Mouse (Mus musculus): Measurements from ENCODE around the gene Nrsn2. TPM values are rescaled to one million over a fixed set of nuclear protein-coding genes. Genes with fewer than 3 reads are reported as not detected.
A peak's percentile ranks its signal among the peaks of the same experiment; 100 is the strongest.

The Nrsn2 gene
- polyA plus RNA-seq (2017; shearing (Covaris generic)), result not detected

DNA sequence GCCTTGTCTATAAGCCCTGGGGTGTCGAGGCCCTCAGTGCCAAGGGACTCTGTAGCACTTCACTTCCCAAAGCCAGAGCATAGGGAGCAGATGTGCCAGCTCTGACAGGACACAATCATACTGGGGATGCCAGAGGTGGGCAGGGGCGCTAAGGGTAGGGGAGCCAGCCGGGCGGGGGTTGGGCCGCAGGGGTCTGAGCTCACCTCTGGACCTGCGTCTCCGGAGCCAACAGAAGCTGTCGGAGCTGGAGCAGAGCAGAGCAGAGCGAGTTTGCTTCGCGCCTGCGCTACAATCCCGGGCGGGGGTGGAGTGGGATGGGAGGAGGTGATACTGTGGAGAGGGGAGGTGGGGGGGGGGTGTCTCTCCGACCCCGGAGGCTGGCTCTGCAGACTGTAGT, at the start of gene Nrsn2:
Gene Nrsn2, minus strand, starts transcription at position 294 of the 397 bp plus-strand sequence.
- ATAC-seq, result no peak

DNA sequence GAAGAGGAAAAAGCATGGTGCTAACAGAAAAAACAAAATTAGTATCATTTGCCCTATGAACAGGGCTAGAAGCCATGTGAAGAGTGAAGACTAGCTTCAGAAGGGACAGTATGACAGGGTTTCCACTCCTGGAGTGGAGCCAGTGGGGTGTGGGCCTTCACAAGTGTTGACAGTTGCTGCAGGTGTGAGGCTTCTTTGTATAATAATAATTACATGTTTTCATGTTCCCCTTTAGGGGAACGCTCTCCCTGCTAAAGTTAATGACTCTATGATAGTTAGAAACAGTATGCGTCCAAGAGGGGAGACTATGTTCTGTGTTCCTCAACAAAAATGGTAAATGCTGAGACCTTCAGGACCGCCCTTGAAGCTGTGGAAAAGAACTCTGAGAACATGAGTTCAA, 39.3 kb upstream of the Nrsn2 start:
- no peak for ATAC-seq

DNA sequence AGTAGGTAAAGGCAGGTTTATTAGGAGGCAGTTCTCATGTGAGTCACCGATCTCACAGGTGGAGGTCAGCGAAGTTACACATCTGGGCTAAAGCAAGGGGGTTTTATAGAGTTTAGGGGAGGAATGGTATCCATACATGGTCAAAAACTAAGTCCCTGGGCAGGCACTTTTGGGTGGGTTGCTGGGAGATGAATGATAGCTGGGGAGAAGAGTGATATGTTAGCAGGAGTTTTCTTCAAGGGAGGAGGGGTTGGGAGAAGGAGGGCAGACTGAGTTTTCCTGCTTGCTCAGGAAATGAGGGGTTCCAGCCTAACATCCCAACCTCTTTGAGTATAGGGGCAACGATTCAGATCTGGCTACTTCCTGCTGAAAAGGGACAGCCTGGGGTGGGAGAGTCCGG, 38.8 kb upstream of the Nrsn2 start, which contains the start of gene 6820408C15Rik:
Gene 6820408C15Rik, plus strand, starts transcription at position 301 of the 400 bp plus-strand sequence.
- ATAC-seq, result no peak

DNA sequence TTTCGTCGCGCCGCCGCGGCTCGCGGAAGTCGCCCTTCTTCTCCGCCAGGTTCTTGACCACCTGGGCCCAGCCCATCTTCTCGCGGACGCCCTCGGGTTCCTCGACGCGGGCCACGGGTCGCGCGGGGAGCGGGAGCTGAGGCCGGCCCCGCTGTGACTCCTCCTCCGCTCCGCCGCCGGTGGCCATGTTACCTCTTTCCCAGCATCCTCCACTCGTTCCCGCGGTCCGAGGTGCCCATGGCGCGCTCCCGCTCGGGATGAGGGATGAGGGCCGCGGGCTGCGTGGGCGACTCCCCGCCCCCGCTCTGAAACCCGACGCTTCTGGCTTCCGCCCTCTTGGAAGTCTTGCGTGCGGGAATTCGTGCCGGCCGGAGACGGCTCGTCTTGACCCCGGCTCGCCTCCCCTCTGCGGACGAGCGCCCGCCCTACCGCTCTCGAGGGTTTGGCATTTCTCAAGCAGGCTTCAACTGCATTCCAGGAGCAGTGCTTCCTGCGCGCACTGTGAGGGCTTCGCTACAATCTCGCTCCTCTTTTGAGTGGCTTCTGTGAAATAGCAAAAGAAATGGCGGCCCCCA, 38.2 kb upstream of the Nrsn2 start, which contains the start of gene Zcchc3:
Gene Zcchc3, minus strand, starts transcription at position 437 of the 575 bp plus-strand sequence.
- peak; percentile 68 for ATAC-seq

DNA sequence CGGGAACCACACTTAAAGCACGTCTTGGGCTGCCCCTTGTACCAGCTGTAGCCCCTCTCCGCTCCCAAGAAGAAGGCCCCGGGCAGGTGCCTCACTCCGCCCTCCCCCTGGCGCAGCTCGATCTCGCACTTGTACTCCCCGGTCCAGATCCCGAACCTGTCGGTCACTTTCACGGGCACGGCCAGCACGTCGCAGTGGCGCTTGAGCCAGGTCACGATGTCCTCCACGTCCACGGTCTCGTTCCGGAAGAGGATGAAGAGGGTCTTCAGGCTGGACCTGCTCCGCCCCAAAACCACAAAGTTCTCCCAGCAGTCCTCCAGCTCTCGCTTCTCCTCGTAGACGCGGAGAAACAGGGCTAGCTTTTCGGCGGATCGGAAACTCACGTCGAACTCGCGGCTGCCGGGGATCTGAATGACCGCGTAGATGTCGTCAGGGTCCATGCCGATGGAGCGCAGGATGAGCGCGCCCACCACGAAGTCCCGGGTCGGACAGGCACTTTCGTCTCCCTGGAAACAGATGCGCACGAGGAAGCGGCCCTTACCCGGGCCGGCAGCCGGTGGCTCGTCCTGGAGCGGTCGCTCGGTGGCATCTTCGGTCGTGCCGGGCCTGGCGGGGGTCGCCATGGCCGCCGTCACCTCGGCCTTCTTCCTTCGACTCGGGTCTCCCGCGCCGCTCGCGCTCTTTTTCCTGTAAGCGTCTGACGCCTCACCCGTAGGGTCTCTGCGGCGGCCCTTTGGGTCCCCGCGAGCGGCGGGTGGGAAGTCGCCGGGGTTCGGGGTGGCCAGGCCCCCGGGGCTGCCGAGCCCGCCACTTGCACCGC, 37.5 kb upstream of the Nrsn2 start:
- ATAC-seq, result peak; percentile 42

DNA sequence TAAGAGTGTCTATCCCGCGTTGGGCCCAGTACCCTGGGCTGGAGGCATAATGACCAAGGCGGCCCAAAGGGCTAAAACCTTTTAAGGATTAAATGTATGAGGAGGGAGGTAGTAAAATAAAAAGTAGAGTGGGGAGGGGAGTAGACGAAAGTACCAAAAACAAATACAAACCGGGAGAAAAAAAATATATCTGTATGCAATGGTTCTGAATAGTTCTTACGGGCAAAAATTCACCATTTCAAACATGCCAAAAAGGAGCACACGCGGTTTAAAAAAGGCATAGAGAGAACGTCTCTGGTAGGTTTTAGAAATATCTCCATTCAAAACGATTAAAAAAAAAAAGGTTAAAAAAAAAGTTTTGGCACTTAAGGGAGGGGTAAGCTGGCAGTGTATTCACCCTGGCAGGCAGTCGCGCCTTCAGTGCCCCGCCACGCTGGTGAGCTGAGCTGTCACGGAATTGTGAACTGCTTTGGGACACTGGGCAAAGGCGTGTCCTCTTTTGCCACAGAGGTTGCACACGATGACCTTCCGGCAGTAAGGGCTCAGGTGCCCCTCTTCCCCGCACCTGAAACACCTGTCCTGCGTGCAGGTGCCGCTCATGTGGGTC, 36.8 kb upstream of the Nrsn2 start:
- no peak for ATAC-seq

DNA sequence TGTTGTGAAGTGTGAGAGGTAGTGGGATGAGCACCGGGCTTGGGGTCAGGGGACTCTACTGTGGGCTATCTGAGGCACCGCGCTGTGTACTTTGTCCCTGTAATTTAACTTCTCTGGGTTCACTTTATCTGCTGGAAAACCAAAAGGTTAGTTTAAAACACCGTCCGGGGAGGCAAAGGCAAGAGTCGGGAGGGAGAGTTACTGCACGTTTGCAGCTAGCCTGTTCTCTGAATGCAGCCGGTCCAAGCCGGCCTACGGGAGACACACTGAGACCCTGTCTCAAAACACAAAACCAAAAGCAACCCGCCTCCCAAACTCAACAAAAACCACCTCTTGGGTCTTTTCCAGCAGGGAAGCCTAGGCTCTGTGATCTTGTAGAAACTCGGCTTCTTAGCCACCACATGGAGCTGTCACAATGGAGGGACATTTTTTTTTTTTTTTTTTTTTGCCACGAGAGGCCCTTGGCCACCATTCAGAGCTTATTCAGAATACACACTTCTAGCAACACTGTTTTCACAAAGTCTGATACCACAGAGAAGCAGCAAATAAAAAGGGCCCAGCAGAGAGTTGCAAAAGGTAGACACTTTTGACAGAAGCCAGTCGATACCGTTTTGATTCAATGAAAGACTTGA, 36.2 kb upstream of the Nrsn2 start:
- ATAC-seq, result no peak

DNA sequence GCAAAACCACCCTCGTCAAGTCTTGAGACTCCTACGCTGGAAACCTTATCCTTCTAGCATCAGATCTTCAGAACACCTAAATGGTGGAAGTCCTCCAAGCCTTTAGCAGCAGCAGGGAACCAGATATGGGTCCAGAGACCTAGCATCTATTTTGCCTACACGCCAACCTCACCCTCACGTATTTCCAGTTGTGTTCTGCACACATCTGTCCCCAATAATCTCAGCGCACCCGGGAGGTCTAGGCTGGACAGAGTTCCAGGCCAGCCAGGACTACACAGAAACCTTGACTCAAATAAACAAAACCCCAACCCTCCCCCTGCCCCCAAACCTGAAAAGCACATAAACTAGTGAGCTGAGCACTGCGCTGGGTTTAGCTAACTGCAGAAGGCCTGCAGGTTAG, 35.0 kb upstream of the Nrsn2 start:
- no peak for ATAC-seq

DNA sequence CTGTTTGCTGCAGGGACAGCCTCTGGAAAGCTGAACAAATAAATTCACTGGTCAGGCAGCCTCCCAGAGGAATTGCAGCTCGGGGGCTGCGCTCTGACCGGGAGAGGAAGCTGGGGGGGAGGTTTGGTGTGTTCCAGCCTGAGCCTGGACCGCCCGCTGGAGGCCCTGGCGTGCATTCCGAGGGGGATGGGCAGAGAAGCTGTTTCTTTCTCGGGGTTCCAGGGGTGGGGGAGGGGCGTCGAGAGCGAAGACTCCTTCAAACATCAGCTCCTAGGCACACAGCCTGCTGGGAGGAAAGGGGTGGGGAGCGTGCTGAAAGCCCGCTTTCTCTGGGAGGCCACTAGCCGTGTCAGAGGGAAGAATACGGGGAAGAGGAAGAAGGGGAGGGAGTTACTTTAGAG, 34.5 kb upstream of the Nrsn2 start:
- ATAC-seq, result no peak

DNA sequence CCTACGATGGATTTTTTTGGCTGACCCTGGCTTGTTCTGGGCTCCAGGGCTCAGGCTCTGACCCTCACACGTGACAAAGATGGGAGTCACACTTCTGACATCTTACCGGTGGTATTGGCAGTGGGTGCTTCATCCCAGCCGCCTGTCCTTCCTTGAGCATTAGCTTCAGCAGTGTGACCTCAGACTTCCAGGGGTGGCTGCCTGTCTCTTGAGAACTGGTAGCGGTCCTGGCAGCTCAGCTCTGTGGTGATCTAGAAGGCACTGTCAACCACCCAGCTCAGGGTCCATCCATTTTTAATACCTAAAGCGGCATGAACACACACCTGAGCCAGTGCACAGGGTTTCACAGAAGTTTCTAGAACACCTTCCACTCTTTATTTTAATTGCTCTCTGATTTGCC, 33.3 kb upstream of the Nrsn2 start:
- no peak for ATAC-seq

DNA sequence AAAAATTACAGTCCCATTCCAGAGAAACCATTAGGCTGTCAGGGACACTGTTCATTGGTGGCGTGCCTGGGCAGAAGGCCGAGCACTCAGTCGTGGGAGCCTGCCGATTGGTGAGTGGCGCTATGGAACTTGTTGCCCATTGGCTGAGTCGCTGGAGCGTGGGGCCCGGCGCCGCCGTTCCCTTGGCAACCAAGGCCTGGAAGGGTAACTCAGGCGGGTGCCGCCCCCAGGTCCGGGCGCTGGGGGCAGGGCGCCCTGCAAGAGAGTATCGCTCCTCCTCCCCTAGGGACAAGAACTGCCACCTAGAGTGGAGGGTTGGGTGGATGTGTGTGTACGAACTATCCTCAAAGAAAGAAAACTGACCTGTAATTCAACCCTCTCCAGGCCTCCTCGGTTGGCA, 29.7 kb upstream of the Nrsn2 start:
- ATAC-seq, result peak; percentile 98

DNA sequence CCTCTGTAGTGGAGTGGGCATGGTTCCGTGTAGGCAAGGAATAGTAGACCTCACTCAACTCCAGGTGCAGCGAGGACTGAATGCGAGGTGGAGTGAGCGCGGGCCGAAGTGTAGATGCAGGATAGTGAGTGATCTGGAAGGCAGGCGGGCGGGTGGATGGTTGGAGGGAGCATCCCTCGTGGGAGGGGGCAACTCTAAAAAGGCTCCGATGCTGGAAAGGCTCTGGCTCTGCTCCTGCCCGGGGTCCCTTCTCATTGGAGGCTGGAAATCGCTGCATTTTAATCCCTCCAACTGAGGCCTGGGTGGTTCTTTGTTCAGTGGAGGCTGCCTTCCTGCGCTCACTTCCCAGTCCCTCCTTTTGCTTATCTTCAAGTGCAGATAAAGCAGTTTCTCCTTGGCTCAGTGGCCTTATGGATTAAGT, 22.7 kb upstream of the Nrsn2 start:
- no peak for ATAC-seq

DNA sequence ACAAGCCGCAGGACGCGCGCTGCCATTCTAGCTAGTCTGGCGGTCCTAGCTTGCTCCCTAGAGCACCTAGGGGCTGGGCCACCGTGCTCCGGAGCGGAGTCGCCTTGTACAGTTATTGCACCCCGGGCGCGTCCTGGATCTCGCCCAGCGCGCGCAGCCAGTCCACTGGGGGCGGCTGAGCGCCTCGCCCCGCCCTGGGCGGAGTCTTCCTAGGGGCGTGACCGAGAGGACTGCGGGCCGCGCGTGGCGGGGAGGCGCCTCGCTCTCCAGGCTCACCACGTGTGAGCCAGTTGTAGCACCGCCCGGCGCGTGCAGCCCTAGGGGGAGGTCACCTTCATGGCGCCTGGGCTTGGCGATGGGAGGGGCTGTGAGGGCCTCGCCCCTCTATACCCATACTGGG, 22.3 kb upstream of the Nrsn2 start:
- ATAC-seq, result peak; percentile 69

DNA sequence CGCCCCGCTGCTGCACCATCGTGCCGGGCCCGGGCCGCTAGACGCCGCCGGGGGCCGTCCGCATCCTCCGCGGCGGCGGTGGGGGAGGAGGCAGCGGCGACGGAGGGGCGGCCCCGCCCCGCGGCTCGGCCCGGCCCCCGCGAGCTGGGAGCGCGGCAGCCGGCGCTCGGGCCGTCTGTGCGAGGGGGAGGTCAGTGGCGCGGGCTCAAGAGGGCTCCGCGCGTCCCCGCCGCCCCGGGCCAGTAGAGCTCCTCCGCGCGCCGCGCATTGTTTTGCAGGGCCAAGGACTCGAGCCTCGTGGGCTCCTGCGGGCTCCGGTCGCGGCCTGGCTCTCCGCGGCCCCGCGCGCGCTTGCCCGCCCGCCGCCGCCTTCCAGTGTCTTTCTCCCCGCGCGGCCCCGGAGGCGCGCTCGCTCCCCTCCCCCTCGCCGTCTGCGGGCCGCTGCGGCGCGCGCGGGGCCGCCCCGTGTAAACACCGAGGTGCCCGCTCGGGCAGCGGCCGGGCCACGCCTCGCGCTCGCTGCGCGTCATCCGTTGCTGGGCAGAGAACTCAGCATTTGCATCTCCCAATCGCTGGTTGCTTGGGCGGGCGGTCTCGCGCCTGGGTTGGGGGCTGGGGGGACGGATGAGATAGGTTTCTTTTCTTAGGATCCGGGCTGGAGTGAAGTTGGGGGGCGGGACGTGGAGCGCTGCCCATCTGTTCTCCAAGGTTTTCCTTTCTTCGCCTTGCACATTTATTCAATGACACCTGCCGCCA, 21.4 kb upstream of the Nrsn2 start, which contains the start of gene Sox12:
Gene Sox12, minus strand, starts transcription at position 384 of the 756 bp plus-strand sequence.
- peak; percentile 77 for ATAC-seq

DNA sequence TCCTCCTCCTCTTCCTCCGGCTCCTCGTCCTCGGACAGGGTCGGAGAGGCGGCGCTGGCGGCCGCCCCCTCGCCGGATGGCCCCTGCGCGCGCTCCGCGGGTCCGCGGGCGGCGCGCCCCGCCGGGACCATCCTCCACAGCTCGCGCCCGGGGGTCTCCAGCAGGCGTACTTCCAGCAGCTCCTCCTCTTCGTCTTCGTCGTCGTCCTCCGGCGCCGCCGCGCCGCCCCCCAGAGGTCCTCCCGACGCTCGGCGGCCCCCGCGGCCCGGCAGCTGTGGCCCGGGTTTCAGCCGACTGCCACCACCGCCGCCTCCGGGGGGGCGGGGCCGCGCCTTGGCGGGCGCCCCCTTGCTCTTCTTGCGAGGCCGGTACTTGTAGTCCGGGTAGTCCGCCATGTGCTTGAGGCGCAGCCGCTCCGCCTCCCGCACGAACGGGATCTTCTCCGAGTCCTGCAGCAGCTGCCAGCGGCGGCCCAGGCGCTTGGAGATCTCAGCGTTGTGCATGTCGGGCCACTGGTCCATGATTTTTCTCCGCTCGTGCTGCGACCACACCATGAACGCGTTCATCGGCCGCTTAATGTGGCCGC, 20.7 kb upstream of the Nrsn2 start:
- ATAC-seq, result peak; percentile 18

DNA sequence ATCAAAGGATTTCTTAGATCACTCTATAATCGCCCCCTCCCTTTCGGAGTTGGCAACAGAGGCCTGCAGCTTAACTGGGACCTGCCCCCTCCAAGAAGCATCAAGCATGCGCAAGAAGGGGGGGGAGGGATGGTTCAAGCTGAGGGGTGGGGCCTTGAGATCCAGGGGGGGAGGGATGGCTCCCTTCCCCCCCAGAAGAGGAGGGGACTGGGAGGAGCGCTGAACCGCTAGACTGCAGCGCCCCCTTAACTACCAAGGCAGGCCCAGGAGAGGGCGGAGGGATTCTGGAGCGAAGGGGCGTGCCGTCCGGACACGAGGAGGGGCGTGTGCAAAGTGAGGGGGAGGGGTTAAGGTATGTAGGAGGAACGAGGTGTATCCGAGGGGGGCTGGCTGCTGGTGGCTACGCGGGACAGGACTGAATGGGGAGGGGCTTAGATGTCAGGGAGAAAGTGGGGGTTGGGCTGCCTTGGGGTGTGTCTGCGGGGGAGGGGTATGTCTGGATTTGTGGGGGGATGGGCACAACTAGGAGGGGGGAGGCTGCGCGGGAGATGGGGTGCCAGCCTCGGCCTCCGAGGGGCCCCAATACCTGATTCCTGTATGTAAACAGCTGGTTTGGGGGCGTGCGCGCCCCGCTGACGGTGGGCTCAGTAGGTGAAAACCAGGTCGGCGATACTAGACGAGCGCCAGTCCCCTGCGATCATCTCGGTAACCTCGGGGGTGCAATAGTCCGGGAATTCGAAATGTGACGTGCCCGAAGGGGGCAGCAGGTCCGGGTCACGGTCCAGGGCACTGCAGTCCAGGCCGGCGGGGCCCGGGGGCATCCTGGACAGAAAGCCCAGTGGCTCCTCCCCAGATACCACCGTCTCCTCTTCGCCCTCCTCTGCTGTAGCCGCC, 19.9 kb upstream of the Nrsn2 start:
- no peak for ATAC-seq

DNA sequence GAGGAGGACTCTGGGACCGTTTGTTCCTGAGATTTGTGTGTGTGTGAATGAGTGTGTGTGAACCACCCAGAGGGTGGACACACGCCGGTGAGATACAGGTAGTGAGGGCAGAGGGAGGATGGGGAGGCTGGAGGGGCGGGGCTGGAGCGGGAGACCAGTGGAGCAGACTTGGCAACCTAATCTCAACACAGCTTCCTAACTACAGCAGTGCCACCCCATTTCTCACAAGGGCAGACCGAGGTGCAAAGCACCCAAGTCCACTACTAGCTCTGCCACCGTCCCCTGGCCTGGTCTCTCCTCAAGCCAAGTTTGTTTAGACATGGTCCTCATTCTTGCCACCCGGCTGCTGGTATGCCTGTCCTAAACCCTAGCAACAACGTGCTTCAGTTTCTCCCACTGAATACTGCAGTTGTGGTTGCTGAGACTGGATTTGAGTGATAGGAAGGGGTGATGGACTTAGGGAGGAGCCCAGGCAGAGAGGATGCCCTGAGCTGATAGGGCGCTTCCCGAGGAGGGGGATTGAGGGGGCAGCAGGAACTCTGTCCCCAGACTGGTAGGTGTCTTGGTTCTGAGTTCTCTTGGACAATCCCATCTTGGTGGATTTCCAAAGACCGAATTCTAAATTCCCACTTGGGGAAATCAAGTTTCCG, 19.0 kb upstream of the Nrsn2 start:
- ATAC-seq, result no peak

DNA sequence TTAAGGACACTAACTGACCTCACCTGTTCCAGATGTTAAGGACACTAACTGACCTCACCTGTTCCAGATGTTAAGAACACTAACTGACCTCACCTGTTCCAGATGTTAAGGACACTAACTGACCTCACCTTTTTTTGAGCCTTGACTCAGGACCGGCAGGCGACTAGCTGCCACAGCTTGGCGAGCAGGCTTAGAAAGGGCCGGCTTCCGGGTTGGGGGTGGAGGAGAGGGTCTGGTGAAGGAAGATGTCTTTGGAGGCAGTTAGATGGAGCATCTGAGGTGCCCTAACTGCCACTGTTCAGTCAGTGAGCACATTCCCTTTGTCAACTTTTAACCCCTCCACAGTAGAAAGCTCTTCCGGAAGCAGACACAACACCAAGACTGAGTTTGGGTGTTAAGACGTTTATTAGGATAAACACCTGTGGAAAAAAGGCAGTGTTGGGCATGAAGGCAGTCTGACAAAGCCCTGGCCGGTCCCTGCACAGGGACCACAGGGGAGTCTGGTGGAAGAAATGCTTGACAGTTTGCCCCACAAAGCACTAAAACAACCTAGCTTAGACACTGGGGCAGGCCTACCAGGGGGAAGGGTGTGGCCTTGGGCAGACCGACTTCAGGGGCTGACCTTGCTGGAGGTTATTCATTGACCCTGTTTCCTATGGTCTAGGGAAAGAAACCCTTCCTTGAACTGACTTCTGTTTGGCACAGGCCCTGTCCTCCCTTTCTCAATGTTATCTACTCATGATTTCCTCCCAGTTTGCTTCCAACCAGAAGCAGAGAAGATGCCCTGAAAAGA, 17.0 kb upstream of the Nrsn2 start:
- no peak for ATAC-seq

DNA sequence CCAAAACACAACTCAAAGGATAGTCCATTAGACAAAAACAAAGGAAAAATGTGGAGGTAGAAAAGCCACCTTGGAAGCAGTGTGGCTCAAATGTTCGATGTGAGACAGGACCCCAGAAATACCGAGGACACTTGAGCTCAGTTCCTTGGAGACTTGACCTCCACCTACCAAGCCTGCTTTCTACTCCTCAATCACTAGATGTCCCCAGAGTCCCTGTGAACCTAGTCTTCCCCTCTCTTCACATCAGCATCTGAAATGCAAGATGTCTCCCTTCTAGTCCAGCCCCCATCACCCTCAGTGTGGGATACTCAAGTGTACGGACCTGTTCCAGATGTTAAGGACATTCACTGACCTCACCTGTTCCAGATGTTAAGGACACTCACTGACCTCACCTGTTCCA, 16.3 kb upstream of the Nrsn2 start:
- ATAC-seq, result peak; percentile 35

DNA sequence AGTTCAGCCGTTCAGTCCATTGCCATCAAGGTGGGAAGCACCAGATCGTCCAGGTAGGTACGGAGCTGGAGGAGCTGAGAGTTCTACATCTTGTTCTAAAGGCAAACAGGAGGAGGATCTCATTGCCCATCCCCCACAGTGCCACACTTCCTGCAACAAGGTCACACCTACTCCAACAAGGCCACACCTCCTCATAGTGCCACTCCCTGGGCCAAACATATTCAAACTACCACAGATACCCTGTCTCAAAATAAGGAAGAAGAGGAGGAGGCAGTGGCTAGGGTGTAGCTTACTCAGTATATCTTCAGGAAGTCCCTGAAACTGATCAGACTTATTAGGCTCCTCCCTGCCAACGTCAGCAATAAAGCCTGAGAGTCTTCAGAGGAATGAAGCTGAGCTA, 7.8 kb upstream of the Nrsn2 start:
- ATAC-seq, result no peak

Data from inflammation-experienced regulatory T-cells, adult 6 months (primary cell).